In genomic region chr10:85388751-85389115, GRCm38 (mm10) we compare ENCODE assay signal across 8 mouse cellular contexts. TPM values are rescaled to one million over a fixed set of nuclear protein-coding genes. Genes with fewer than 3 reads are reported as not detected.
DNase-seq lines count a peak whose midpoint lies in the region; ATAC-seq and TF ChIP-seq lines count a peak whose summit lies in the region.

No protein-coding gene starts in this region.

- no peaks in the 10 kb centered on the region for H3K9me3 ChIP-seq in forebrain, embryonic 12.5 days
- H3K9me3 ChIP-seq in intestine, embryonic 14.5 days (ENCODE audit: control insufficient read depth, low read length), result no peaks in the 10 kb centered on the region
- no peaks in the 10 kb centered on the region for H3K9me3 ChIP-seq in lung, embryonic 16.5 days (ENCODE audit: control insufficient read depth, low read length)

- ATAC-seq in forebrain, embryonic 12.5 days (ENCODE audit: low FRiP score), result no peak
- ATAC-seq in intestine, embryonic 14.5 days (replicated peaks; ENCODE audit: low FRiP score, low TSS enrichment, low read depth), result no peak
- no peak for ATAC-seq in lung, embryonic 16.5 days (ENCODE audit: low read depth)

- peak; percentile 49 to 53 for DNase-seq in right cerebral cortex, postnatal 10 days (ENCODE audit: low spot score in 2 of 2)
- no peak for DNase-seq in right cerebral cortex, postnatal 36 days (ENCODE audit: low spot score in 2 of 2)
- DNase-seq in intestine, embryonic 14.5 days (ENCODE audit: low spot score), result peak; percentile 69
- DNase-seq in right cerebral cortex, postnatal 4 days, result peak; percentile 45
- DNase-seq in layer of hippocampus, adult 18-20 months (ENCODE audit: low spot score in 2 of 2), result no peak

- peaks cover 38% of the 10 kb centered on the region for H3K27me3 ChIP-seq in forebrain, embryonic 12.5 days
- H3K27me3 ChIP-seq in intestine, embryonic 14.5 days (replicated peaks; ENCODE audit: control insufficient read depth, insufficient read depth, low read length), result peaks cover 7% of the 10 kb centered on the region; the same call in 1 of the 2 replicates
- H3K27me3 ChIP-seq in lung, embryonic 16.5 days (ENCODE audit: control insufficient read depth, insufficient read depth, low read depth, low read length), result peaks cover 16% of the 10 kb centered on the region

- peak overlapping the region; percentile 73; the same call in 1 of the 2 replicates for H3K9ac ChIP-seq in forebrain, embryonic 12.5 days
- no peak overlapping the region for H3K9ac ChIP-seq in intestine, embryonic 14.5 days (ENCODE audit: low read length)
- H3K9ac ChIP-seq in lung, embryonic 16.5 days (ENCODE audit: low read length), result no peak overlapping the region

- no peaks in the 10 kb centered on the region for H3K4me1 ChIP-seq in bone marrow macrophage, adult 2 months (ENCODE audit: control insufficient read depth, insufficient read depth, low read length)
- H3K4me1 ChIP-seq in forebrain, embryonic 12.5 days, result peaks cover 39% of the 10 kb centered on the region
- peaks cover 18% of the 10 kb centered on the region; the same call in 1 of the 2 replicates for H3K4me1 ChIP-seq in intestine, embryonic 14.5 days (replicated peaks; ENCODE audit: control insufficient read depth, insufficient read depth, low read length)
- H3K4me1 ChIP-seq in lung, embryonic 16.5 days (replicated peaks; ENCODE audit: control insufficient read depth, insufficient read depth, low read length), result peaks cover 12% of the 10 kb centered on the region; the same call in 1 of the 2 replicates

- H3K27ac ChIP-seq in bone marrow macrophage, adult 2 months (ENCODE audit: insufficient read depth, low read depth, low read length), result no peak overlapping the region
- H3K27ac ChIP-seq in forebrain, embryonic 12.5 days, result no peak overlapping the region
- H3K27ac ChIP-seq in intestine, embryonic 14.5 days (ENCODE audit: low read depth), result no peak overlapping the region
- H3K27ac ChIP-seq in lung, embryonic 16.5 days (ENCODE audit: low read length), result no peak overlapping the region

- H3K4me3 ChIP-seq in bone marrow macrophage, adult 2 months (ENCODE audit: insufficient read depth, low read length), result peak overlapping the region; percentile 67
- peak overlapping the region; percentile 61 for H3K4me3 ChIP-seq in forebrain, embryonic 12.5 days (replicated peaks)
- H3K4me3 ChIP-seq in intestine, embryonic 14.5 days (ENCODE audit: low read depth, low read length), result peak overlapping the region; percentile 53
- H3K4me3 ChIP-seq in lung, embryonic 16.5 days (ENCODE audit: low read length), result peak overlapping the region; percentile 55

- WGBS in forebrain, embryonic 12.5 days, result under 1% methylated on average over 9 of the region's 9 CpGs
- WGBS in intestine, embryonic 14.5 days, result 2% methylated on average over 9 of the region's 9 CpGs
- WGBS in lung, embryonic 16.5 days, result 1% methylated on average over 9 of the region's 9 CpGs

- no peak for TF ChIP-seq POLR2A in bone marrow macrophage, adult 2 months (IDR thresholded peaks at IDR 0.05; ENCODE audit: borderline replicate concordance, low read depth, low read length)

- TF ChIP-seq CTCF in bone marrow macrophage, adult 2 months (IDR thresholded peaks at IDR 0.05; ENCODE audit: low read depth, low read length), result peak; percentile 31; the same call in 1 of the 2 replicates

- no peaks in the 10 kb centered on the region for H3K36me3 ChIP-seq in forebrain, embryonic 12.5 days (replicated peaks)
- H3K36me3 ChIP-seq in intestine, embryonic 14.5 days (ENCODE audit: control insufficient read depth, insufficient read depth, low read length), result no peaks in the 10 kb centered on the region
- no peaks in the 10 kb centered on the region for H3K36me3 ChIP-seq in lung, embryonic 16.5 days (ENCODE audit: control insufficient read depth, insufficient read depth, low read length)

- H3K4me2 ChIP-seq in forebrain, embryonic 12.5 days, result peak overlapping the region; percentile 100
- H3K4me2 ChIP-seq in intestine, embryonic 14.5 days (ENCODE audit: low read length), result peak overlapping the region; percentile 100
- peak overlapping the region; percentile 89 for H3K4me2 ChIP-seq in lung, embryonic 16.5 days (ENCODE audit: low read depth, low read length)

RNA-seq across cellular contexts. Expression of gene Btbd11, which starts 2.1 kb away (rescaled TPM):
- polyA plus RNA-seq in bone marrow macrophage, adult 2 months (2012; ENCODE audit: insufficient read depth, insufficient read length, missing spikeins), result 3.4 and 3.6 TPM in 2 replicates
- polyA plus RNA-seq in forebrain, embryonic 12.5 days (2016; fragmentation: Nextera tagmentation; extraction: Ambion mirVana), result 8.1 and 9.1 TPM in 2 replicates
- polyA plus RNA-seq in intestine, embryonic 14.5 days (2014; fragmentation: Nextera tagmentation; extraction: Ambion mirVana), result 1.7 and 2.0 TPM in 2 replicates
- 1.3 and 1.7 TPM in 2 replicates for polyA plus RNA-seq in lung, embryonic 16.5 days (2015; fragmentation: Nextera tagmentation; extraction: Ambion mirVana)
- 10 to 100 TPM; 18.3 to 23.0 TPM for total RNA-seq in layer of hippocampus, adult 18-20 months (2021)

Comparison
In these comparisons a context has a peak if more than half of its experiments do, and no peak if none do; other contexts are left out.
1. DNase-seq: peak in right cerebral cortex, postnatal 10 days (2 of 2), intestine, embryonic 14.5 days (single experiment) and right cerebral cortex, postnatal 4 days (single experiment); none in right cerebral cortex, postnatal 36 days (0 of 2) and layer of hippocampus, adult 18-20 months (0 of 2).
2. Peak in every context shown above with its lines, with median percentiles within 50 percentile points of each other: H3K4me3 ChIP-seq and H3K4me2 ChIP-seq.